Mouse (Mus musculus) gastrocnemius, postnatal 4 days (tissue): ENCODE data around the gene Kat6b. TPM values are rescaled to one million over a fixed set of nuclear protein-coding genes. Genes with fewer than 3 reads are reported as not detected.
"Not testable (repeated sequence)": the region's sequence is repeated elsewhere in the genome, so short reads cannot be mapped to it uniquely, and the experiment has no call there.

Source experiments
- DNase-seq, 2 experiments: peaks; one replicate each; pipeline ENCODE4 v3.0.0; 2021 to 2022; ENCODE audit warnings: low spot score in 2 of 2, mixed read lengths in 2 of 2
- long read RNA-seq, 2 experiments: library from polyadenylated mRNA; stranded (forward); transcript quantifications; one replicate each; pipeline ENCODE4 v2.0.0; 2021
- total RNA-seq, 2 experiments: library from RNA; stranded (reverse); gene quantifications; 2 replicates each; pipeline ENCODE4 v1.2.3; 2021

Gene Kat6b
- total RNA-seq: 10 to 100 TPM; 40.7 to 42.3 TPM
- long read RNA-seq, experiment 1, partial matches to known transcripts: 0 of 5 reads
- long read RNA-seq, experiment 1, other reads (novel, unspliced or antisense): 5 of 5 reads
- long read RNA-seq, experiment 2, partial matches to known transcripts: 0 of 1 reads
- long read RNA-seq, experiment 2, other reads (novel, unspliced or antisense): 1 of 1 reads

- DNase-seq: no peak
These were observed at the start of gene Kat6b for GRCm38 (mm10) chr14:21481231-21481630. Gene Kat6b, plus strand, starts transcription at chr14:21481434.

- no peak for DNase-seq
These were observed 47.8 kb upstream of the Kat6b start for GRCm38 (mm10) chr14:21433415-21433814.

GRCm38 (mm10) chr14:21433995-21434394 lies 47.2 kb upstream of the Kat6b start:
- no peak for DNase-seq

DNA sequence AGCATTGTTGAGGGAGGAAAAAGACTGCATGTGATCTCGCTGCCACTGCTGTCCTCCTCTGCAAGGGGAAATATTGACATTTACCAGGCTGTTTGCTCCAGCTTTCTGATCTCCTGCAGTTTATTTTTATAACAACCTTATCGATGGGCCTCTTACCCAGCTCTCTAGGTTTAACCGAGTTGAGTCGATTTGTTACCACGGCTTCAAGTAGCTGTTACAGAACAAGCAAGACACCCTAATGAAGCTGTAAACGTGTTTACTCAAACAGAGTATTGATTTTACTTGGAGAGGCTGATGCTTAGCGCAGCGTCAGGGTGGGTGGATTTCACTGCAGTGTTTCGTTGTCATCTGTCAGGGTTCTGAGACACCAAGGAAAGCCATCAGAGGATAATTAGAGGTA lies 46.5 kb upstream of the Kat6b start:
- no peak for DNase-seq

- DNase-seq: peak in 1 of 2 experiments; percentile 19
These were observed 41.4 kb upstream of the Kat6b start for GRCm38 (mm10) chr14:21439785-21440184.

GRCm38 (mm10) chr14:21440526-21440925 lies 40.7 kb upstream of the Kat6b start:
- no peak for DNase-seq

- DNase-seq: peak in 1 of 2 experiments; percentile 58
These were observed 39.3 kb upstream of the Kat6b start for GRCm38 (mm10) chr14:21441772-21442533.

- no peak for DNase-seq
These were observed 28.7 kb upstream of the Kat6b start for GRCm38 (mm10) chr14:21452581-21452980.

DNA sequence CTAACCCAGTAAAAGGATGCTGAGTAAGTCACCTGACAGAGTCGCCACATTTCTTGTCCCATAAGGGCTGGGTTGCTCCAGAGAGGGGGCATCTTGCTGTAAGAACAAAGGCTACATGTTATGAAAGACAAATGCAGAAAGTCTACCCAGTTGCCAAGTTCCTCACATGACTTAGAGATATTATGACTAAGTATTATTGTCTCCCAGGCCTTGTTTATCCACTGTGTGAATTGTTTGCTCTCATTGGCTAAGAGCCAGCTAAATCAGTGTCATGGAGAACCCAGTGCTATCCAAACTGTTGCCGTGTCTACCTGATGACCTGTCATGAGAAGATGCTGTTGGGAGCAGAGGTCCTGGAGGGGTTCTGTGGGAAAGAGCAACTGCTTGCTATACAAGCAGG lies 27.3 kb upstream of the Kat6b start:
- DNase-seq: no peak

GRCm38 (mm10) chr14:21455654-21456350 lies 25.4 kb upstream of the Kat6b start:
- DNase-seq: no peak

DNA sequence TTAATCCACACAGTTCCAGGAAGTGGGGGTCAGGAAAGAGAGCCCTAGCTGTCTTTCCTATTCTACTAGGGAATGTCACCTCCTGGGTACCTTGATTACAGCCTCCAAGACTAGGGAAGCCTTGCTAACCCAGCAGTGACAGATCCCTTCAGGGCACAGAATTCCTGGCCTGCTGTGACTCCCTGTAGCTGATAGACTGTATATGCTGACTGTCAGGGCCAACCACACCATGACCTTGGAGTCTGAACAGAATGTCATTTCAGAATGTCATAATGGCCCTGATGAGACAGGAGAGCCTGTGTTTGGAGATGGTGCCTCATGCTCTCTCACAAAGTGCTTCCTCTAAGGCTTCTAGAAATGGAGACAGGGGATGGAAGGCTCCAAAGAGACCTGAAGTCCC lies 24.7 kb upstream of the Kat6b start:
- DNase-seq: no peak

GRCm38 (mm10) chr14:21457876-21458275 lies 23.4 kb upstream of the Kat6b start:
- no peak for DNase-seq

- no peak for DNase-seq
These were observed 22.5 kb upstream of the Kat6b start for GRCm38 (mm10) chr14:21458696-21459095.

DNA sequence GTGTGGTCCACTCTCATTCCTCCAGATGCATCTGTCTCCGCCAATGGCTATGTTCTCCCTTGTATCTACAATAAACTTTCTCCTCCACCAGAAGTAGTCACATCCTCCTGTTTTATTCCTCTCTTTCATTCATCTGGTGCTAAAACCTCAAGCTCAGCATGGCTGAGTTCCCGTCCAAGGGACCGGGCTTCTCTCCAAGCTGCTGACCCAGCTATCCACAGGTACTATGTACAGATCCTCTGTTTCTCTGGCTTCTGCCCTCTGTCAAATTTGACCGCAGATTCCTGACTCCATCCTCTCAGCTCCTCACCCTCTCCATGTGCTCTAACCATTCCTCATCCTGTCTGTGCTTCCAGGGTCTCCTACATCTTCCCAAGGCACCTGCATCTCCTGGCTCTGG lies 22.1 kb upstream of the Kat6b start:
- DNase-seq: no peak

DNA sequence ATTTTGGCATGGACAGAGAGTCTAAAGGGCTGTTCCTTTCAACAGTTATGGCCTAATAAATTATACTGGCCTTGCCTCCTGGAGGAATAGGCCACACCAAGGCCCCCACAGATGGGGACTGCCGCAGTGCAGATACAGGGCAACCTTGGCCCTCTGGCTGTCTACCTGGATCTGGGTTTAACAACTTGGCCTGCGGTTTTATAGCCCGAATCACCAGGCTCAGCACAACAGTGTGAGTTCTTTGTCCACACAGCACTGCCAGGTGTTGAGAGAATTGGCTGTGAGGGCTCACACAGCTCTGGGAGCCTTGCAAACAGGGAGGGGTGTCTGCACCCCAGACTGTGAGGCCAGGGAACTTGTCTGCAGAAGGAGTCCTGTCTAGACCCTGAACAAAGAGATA lies 18.8 kb upstream of the Kat6b start:
- no peak for DNase-seq

DNA sequence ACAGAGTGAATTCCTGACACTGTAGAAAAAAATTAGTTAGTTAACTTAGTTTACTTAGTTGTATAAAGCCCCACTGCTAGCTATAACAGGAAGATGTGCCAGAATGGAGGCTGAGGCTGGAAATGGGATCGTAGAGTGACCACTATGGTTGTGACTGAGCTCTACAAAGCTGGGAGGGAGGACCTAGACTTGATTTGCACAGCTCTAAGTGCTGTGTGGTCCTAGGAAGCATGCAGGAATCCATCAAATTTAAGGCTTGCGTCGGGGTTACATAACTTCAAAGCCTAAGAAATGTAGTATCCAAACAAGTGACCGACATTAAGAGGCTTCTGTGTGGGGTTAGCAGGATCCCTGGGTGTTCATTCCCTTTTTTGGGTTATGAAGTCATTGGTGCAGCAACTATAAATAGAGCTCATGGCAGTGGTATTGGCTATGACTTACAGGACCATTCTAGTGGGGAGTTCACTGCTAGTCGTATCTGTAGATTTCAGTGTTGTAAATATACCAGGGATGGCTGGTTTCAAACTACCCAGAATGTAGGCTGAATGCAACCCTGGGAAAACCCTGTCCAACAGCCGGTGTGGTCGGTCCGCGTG lies 18.0 kb upstream of the Kat6b start:
- DNase-seq: no peak

GRCm38 (mm10) chr14:21470386-21470785 lies 10.8 kb upstream of the Kat6b start:
- DNase-seq: no peak

DNA sequence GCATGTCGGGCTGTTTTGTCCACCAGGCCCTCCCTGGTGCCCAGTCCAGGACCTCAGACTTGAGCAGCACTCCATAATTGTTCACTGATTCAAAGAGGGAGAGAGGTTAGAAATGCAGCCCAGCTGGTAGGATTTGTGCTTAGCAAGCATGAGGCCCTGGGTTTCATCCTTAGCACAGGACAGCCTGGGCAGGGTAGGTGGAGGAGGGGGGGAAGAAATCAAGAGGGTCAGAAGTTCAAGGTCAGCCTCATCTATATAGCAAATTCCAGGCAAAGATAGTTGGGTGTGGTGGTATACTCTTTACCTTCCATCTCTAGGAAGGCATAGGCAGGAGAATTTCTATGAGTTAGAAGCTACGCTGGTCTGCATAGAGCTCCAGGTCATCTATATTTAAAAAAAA lies 9.3 kb upstream of the Kat6b start:
- DNase-seq: no peak

DNA sequence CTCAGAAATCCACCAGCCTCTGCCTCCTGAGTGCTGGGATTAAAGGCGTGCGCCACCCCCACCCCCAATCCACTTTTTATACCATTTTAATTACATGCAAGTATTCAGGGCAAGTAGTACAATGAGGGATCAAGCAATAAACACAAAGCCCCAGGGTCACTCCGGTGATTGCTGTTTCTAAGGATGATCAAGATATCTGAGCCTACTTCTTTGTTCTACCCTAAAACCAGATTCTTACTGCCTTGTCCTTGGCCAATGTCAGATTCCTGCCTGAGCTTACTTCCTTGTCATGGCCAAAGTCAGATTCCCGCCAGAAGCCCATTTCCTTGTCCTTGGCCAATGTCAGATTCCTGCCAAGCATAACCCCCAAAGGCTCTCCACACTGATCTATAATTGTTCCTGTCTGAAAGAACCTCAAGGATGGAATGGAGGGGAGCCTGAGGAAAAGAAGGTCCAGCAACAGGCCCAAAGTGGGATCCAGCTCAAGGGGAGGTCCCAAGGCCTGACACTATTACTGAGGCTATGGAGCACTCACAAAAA lies 6.6 kb upstream of the Kat6b start:
- DNase-seq: not testable (repeated sequence)

GRCm38 (mm10) chr14:21477181-21477580 lies 4.1 kb upstream of the Kat6b start:
- DNase-seq: no peak

- no peak for DNase-seq
These were observed 1.7 kb upstream of the Kat6b start for GRCm38 (mm10) chr14:21479566-21479965.

GRCm38 (mm10) chr14:21480191-21480590 lies 1.0 kb upstream of the Kat6b start:
- DNase-seq: no peak
